Mouse (Mus musculus) 3T3-L1 (cell line): Measurements from ENCODE around the gene Cd300e.

Source experiments
- DNase-seq: peaks from one replicate; pipeline ENCODE4 v3.0.0-alpha.2; 2015; ENCODE audit warnings: low read depth, low spot score

Gene Cd300e

GRCm38 (mm10) chr11:115004070-115004469 lies 57.9 kb downstream of the Cd300e start:
- no peak for DNase-seq
